Mouse (Mus musculus): ENCODE results near the gene Rbbp5. TPM values are rescaled to one million over a fixed set of nuclear protein-coding genes. Genes with fewer than 3 reads are reported as not detected.

Gene Rbbp5
- total RNA-seq, 2 experiments from 2014 or later: 48.7 to 83.9 TPM

DNA sequence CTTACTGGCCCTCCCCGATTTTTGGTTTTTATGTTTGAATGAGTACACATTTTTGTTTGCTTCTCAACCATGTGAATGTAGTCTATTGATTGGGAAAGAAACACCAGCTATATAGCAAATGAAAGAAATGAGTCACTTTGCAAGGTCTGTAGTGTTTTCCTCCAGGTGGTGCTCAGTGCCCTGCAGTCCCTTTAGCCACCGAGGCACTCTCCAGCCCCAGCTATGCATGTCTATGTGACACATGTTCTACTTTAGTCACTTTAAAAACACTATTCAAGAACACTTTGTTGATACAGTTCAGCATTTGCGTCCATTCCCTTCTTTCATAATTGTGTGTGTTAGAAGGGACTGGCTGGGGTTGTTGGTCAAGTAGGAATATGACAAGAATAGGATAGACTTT is 6.1 kb downstream of the Rbbp5 start:
- ATAC-seq (replicated peaks; ENCODE audit: low FRiP score, low TSS enrichment, poor library complexity, severe bottlenecking): no peak

GRCm38 (mm10) chr1:132483759-132484158 is 6.6 kb downstream of the Rbbp5 start:
- ATAC-seq (replicated peaks; ENCODE audit: low FRiP score, low TSS enrichment, poor library complexity, severe bottlenecking): no peak

- ATAC-seq (replicated peaks; ENCODE audit: low FRiP score, low TSS enrichment, poor library complexity, severe bottlenecking): no peak
These were observed 23.4 kb downstream of the Rbbp5 start for GRCm38 (mm10) chr1:132500535-132500934.

DNA sequence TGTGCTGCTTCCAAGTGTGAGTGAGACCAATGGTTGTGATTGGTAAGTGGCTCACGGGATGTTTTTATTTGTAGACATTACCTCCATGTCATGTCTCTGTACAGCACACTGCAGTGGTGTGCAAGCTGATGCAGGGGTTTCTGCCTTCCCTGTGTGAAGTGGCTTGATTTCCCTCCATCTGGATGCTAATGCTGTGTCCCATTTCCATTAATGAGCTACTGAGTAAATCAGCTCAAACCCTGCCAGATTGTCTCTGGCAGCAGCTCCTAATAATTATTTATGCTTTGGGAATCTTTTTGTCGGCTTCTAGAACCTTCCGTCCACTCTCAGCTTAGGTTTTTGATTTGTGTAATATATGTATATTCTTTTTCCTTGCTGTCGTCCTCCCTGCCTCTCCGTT is 28.0 kb downstream of the Rbbp5 start:
- no peak for ATAC-seq (replicated peaks; ENCODE audit: low FRiP score, low TSS enrichment, poor library complexity, severe bottlenecking)

- ATAC-seq (replicated peaks; ENCODE audit: low FRiP score, low TSS enrichment, poor library complexity, severe bottlenecking): no peak
These were observed 28.9 kb downstream of the Rbbp5 start, which contains the start of gene Tmem81 for GRCm38 (mm10) chr1:132506058-132506457. Gene Tmem81 (plus strand): TSS chr1:132506230.

DNA sequence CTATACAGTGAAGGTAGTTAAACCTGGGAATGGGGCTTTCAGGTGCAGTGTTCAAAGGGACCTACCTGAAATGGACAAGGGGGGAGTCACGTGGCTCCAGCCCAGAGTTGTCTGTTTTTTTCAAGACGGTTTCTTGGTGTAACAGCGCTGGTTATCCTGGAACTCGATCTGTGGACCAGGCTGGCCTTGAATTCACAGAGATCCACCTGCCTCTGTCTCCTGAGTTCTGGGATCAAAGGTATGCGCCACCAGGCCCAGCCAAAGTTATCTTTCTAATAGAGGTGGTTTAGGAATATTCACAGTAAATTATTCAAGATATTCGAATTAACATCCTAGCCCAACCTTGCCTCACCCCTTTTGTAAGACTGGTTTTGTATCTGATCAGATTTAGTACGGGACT is 29.5 kb downstream of the Rbbp5 start:
- ATAC-seq (replicated peaks; ENCODE audit: low FRiP score, low TSS enrichment, poor library complexity, severe bottlenecking): no peak

- ATAC-seq (replicated peaks; ENCODE audit: low FRiP score, low TSS enrichment, poor library complexity, severe bottlenecking): no peak
These were observed 32.6 kb downstream of the Rbbp5 start for GRCm38 (mm10) chr1:132509771-132510170.

DNA sequence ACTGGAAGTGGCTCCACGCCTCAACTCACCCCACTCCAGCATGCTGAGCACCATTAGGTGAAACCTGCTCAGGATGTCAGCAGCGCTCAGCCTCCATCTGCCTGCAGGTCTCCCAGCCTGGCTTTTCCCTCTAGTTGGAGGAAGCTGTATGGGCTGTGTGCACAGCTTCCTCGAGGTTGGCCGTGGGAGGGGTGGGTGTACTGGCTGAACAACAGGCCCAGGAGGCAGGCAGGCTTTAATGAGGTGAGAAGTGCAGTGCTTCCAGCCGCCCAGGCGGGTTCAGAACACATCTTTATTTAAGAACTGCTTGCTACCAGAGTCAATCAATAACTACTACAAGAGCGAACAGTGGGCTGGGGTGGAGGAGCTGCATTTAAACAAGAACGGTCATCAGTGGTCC is 34.4 kb downstream of the Rbbp5 start:
- ATAC-seq (replicated peaks; ENCODE audit: low FRiP score, low TSS enrichment, poor library complexity, severe bottlenecking): no peak

- ATAC-seq (replicated peaks; ENCODE audit: low FRiP score, low TSS enrichment, poor library complexity, severe bottlenecking): no peak
These were observed 34.9 kb downstream of the Rbbp5 start for GRCm38 (mm10) chr1:132512106-132512505.

DNA sequence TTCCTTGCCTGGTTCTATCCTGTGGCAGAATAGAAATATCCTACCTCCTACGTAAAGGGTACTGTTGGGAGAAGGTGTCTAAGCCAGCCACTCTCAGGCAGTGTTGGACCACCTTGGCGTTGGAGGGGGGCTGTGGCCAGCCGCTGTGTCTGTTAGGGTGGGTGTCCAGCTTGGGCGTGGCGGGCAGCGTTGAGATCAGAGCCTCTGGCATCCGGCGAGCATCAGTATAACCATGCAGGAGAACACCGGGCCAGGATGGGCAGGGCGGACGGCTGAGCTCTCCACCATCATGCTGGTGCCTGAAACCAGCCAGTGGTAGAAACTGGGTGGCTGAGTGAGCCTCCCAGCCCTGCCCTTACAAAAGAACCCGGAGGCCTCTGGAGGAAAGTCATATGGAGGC is 38.2 kb downstream of the Rbbp5 start:
- no peak for ATAC-seq (replicated peaks; ENCODE audit: low FRiP score, low TSS enrichment, poor library complexity, severe bottlenecking)

- ATAC-seq (replicated peaks; ENCODE audit: low FRiP score, low TSS enrichment, poor library complexity, severe bottlenecking): no peak
These were observed 39.6 kb downstream of the Rbbp5 start for GRCm38 (mm10) chr1:132516776-132517175.

GRCm38 (mm10) chr1:132518621-132519020 is 41.5 kb downstream of the Rbbp5 start:
- ATAC-seq (replicated peaks; ENCODE audit: low FRiP score, low TSS enrichment, poor library complexity, severe bottlenecking): no peak

DNA sequence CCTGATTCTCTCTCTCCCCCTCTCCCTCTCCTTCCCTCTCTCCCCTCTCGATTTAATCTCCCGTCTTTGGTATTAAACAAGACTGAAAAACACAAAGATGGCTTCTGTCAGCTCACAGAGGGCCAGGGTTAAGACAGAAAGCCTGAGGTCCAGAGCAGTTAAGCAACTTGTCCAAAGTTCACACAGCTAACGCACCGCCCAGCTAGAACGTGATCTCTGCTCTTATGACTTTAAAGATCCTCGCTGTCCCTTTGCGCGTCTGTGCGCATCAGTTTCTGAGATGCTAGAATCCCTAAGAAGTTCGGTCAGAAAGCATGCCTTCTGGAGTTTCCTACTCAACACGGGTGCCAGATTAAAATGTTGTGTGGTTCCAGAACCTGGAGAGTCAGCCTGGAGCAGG is 42.6 kb downstream of the Rbbp5 start:
- ATAC-seq (replicated peaks; ENCODE audit: low FRiP score, low TSS enrichment, poor library complexity, severe bottlenecking): no peak

DNA sequence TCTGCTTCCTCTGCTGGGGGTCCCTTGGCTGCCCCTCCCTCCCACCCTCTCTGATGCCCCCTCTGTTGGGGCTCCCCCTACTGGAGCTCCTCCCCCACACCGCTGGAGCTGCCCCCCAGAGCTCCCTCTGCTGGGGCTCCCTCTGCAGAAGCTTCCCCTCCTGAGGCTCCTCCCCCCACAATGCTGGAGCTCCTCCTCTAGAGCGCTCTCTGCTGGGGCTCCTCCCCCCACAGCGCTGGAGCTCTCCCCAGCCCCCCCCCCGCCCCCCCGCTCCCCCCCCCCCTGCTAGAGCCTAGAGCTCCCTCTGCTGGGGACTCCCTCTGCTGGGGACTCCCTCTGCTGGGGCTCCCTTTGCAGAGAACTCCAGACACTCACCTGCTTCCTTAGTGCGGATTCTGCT is 43.6 kb downstream of the Rbbp5 start:
- peak; percentile 78 for ATAC-seq (replicated peaks; ENCODE audit: low FRiP score, low TSS enrichment, poor library complexity, severe bottlenecking)

DNA sequence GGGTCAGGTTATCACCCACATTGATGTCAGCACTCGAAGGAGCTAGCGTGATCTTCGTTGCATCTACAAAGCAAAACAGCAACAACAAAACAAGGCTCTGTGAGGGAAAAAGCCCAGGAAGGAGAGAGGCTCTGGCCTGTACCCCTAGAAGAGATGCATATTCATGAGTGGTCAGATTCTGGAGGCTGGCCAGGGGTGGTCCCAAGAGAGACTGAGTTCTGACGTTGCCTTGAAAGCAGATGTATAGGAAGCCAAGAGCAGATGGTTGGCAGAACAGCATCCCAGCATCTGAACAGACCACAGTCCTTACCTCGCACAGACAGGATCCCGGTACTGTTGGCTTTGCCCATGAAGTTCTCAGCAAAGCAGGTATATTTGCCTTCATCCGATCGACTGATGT is 45.9 kb downstream of the Rbbp5 start:
- ATAC-seq (replicated peaks; ENCODE audit: low FRiP score, low TSS enrichment, poor library complexity, severe bottlenecking): no peak

GRCm38 (mm10) chr1:132523920-132524319 is 46.8 kb downstream of the Rbbp5 start:
- no peak; the same call in 1 of the 2 replicates for ATAC-seq (replicated peaks; ENCODE audit: low FRiP score, low TSS enrichment, poor library complexity, severe bottlenecking)

DNA sequence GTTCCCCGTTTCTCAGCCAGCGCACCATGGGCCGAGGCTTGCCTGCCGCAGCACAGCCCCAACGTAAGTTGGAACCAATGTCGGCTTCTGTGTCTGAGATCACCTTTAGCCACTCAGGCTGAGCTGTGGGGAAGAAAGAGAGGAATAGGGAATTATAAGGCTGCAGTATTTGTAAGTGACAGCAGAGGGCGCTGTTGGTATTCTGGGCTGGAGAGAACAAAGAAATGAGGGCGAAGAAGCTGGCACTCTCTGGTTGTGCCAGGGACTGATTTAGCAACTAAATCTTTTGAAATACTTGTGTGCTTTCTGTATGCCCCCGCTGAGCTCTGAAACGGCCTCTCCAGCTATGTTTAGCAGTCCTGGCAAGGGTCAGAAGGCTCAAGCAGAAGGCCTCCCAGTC is 48.7 kb downstream of the Rbbp5 start:
- ATAC-seq (replicated peaks; ENCODE audit: low FRiP score, low TSS enrichment, poor library complexity, severe bottlenecking): 0 out of 2 replicates have a peak, but pooled peaks have one; percentile 27

DNA sequence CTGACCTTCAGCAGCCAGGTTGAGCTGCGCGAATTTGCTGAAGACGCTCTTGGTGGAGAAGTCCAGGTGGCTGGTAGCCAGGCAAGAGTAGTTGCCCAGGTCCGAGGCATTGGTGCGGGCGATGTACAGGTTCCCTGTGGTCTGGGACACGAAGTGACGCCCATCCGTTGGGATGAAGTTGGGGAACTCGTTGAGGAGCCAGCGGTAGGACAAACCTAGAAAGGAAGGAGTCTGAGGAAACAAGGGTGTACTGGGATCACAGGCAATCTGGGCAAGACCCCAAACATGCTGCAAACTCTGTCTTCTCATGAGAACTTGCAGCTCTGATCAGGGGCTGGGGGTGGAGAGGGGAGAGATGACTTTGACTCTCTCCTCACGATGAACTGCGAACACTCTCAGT is 50.9 kb downstream of the Rbbp5 start:
- ATAC-seq (replicated peaks; ENCODE audit: low FRiP score, low TSS enrichment, poor library complexity, severe bottlenecking): no peak

DNA sequence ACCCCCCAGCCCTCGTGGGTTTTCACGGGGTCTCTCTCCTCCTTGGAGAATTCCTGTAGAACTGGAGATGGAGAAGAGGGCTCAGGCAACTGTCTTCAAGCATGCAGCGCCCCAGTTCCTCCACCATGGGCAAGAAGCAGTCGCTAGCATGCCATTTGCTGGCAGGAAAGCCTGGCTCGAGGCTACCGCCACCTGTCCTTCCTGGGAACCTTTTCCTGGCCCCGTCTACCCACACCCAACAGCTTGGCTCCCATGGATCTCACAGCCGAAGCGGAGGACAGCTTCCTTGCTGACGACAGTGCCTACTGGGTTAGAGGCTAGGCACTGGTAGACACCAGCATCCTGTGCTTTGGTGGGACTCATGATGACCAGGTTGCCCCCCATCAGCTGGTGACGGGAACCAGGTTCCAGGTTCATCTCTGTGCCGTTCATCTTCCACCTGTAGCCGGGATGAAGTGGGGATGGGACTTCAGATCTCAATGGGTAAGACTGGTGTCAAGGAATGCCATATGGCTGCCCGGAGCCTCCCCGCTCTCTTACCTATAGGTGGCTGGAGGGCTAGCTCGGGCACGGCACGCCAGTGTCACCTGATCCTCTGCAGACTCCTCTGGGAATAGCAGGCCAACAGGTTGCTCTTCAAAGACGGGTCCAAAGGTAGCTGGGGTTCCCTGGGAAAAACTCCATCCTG is 51.6 kb downstream of the Rbbp5 start:
- ATAC-seq (replicated peaks; ENCODE audit: low FRiP score, low TSS enrichment, poor library complexity, severe bottlenecking): no peak

- ATAC-seq (replicated peaks; ENCODE audit: low FRiP score, low TSS enrichment, poor library complexity, severe bottlenecking): no peak
These were observed 53.5 kb downstream of the Rbbp5 start for GRCm38 (mm10) chr1:132530631-132531191.

DNA sequence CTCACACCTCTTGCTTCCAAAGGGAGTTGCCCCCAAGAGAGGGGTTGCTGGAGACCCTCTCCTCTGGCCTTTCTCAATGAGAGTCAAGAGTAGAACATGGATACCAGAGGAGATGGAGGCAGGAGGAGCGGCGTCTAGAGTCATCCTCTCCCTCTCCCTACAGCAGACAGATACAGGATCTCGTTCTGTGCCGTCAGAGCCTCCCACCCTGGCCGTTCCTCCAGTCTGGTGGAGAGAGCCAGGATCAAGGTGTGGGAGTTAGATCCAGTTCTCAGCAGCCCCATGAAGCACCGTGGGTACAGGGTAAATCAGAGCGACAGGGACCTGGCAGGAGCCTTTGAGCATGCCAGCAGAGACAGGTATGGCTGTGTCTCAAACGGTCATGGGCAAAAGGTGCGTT is 55.4 kb downstream of the Rbbp5 start:
- no peak for ATAC-seq (replicated peaks; ENCODE audit: low FRiP score, low TSS enrichment, poor library complexity, severe bottlenecking)
